Mouse (Mus musculus) testis, adult 10 weeks (tissue): Measurements from ENCODE around the gene Gm17577. TPM values are rescaled to one million over a fixed set of nuclear protein-coding genes. Genes with fewer than 3 reads are reported as not detected.

Experiments
- polyA plus RNA-seq: library from polyadenylated mRNA; stranded (reverse); fragments of 350-450 nt; fragmentation: Illumina TruSeq; extraction: RNeasy Lipid Tissue Mini Kit (QIAGEN cat#74804); gene quantifications from one replicate; pipeline ENCODE4 v1.2.3, GENCODE M21; 2014; ENCODE audit warnings: low read depth, low replicate concordance

Gene Gm17577
- polyA plus RNA-seq, result not detected

DNA sequence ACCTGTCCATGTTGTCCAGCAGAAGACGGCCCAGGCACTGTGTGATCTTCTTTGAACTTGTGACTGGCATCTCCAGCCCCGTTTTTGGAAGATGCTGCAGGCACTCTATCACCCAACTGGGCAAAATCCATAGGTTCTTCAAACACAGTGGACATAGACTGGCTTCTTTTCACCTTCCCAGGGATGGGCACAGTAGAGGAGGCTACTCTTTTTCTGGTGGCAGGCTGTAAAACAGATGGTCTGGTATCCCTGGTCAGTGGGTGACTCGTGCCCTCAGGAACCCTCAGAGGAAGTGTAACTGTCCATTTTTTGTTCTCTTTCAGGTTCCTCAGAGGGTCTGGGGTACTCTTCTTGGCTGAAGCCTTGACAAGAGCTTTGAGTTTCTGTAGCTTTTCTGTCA lies at the start of gene Gm17577:
Gm17577 (minus strand) TSS at position 101 of the 400 bp plus-strand sequence.

DNA sequence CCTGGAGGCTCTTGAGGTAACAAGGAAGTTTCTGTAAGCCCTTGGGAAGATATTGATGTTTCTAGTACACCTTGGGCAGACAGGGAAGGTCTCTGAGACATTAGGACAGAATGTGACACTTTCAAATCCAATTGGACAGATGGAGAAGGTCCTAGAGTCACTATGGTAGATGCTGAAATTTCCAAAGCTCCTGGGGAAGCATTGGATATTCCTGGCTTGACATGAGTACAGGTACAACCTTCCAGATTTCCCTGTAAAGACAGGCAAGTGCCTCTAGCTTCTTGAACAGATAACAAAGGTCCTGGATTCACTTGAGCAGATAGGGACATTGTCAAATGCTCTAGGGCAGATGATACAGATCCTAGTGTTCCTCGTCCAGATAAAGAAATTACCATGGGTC lies 24.3 kb downstream of the Gm17577 start, which contains the start of gene Srsx:
Srsx (minus strand) TSS at position 101 of the 400 bp plus-strand sequence.

Other genes starting within 250 kb of the Gm17577 start
- gene Gm17521, start 217.2 kb downstream of the Gm17577 start, polyA plus RNA-seq, result not detected
- gene Cldn34c1, start 143.4 kb downstream of the Gm17577 start, polyA plus RNA-seq, result 13.3 TPM
- 4.4 TPM for gene Srsx, start 24.4 kb downstream of the Gm17577 start, polyA plus RNA-seq